Mouse (Mus musculus): Measurements from ENCODE around the gene Tmem206. TPM values are rescaled to one million over a fixed set of nuclear protein-coding genes. Genes with fewer than 3 reads are reported as not detected.

Gene Tmem206
- polyA plus RNA-seq, 1 experiment from 2014 or later = 21.0 TPM

DNA sequence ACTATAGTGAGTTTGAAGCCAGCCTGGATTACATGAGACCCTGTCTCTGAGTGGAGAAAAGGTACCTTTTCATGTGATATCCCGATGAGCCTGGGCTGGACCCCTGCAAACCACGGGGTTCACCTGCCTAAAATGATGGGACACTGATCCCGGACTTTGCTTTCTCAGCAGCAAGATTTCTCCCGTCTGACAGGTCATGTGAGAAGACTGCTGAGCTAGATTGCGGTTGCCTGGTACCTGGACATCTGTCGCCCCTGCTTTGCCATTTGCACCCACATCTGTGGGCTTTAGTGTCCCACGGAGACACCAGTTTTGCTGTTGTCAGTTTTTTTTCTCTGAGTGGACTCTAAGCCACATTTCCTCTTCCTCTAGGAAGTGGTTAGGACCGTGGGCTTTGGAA is 1.5 kb downstream of the Tmem206 start:
- H3K4me3 ChIP-seq (ENCODE audit: low read depth, low read length) = 0 out of 2 replicates have a peak overlapping the region, but pooled peaks have one; percentile 87
- H3K9me3 ChIP-seq (ENCODE audit: control insufficient read depth, low read length) = no peaks in the 10 kb centered on the region
- H3K9ac ChIP-seq (ENCODE audit: low read length) = no peak overlapping the region
- peaks cover 8% of the 10 kb centered on the region for H3K4me1 ChIP-seq (replicated peaks; ENCODE audit: control insufficient read depth, insufficient read depth, low read length)
- ATAC-seq (replicated peaks; ENCODE audit: low FRiP score, low TSS enrichment, low read depth) (no peak), DNase-seq (ENCODE audit: low spot score) (no peak)
- WGBS = 81% methylated on average over 8 of the region's 8 CpGs
- H3K4me2 ChIP-seq (ENCODE audit: low read length) = peak overlapping the region; percentile 90
- H3K27ac ChIP-seq (ENCODE audit: low read depth) = no peak overlapping the region
- H3K36me3 ChIP-seq (ENCODE audit: control insufficient read depth, insufficient read depth, low read length) = 0 out of 2 replicates have a peak, but pooled peaks cover 19% of the 10 kb centered on the region
- no peaks in the 10 kb centered on the region for H3K27me3 ChIP-seq (replicated peaks; ENCODE audit: control insufficient read depth, insufficient read depth, low read length)

DNA sequence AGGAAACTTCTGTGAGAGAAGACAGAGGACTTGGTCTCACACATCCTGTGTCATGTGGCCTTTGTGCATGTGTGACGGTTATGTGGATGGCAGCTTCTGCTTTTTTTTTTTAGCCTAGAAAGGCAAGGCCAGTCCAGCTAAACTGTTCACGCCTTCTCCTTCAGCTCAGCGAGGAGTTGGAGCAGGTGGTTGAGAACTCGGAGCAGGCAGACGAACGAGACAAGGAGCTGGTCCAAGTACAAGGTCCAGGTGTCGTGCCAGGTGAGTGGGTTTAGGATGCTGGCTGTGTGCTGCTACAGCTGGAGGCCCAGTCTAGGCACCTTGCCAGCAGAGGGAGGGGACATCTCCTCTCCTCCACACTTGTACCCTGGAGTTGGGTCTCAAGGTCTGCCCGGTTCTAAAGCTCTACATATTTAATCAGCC is 2.3 kb downstream of the Tmem206 start:
- 78% methylated on average over 8 of the region's 8 CpGs for WGBS
- no peak overlapping the region for H3K27ac ChIP-seq (ENCODE audit: low read depth)

DNA sequence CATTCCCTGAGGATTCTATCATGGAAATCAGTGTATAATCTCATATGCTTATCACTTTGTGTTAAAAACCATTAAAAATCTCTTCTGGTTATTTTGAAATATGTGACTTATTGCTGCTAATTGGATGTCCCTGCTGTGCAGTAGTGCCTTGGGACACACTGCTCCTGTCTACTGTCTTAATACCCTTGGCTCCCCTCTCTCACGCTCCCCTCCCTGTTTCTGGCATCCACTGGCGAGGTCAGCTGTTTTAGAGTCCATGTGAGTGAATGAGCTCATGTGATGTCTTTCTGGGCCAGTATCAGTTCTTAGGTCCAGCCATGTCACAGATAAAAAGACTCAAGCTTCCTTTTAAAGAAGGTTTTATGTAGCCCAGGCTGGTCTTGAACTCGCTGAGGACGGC is 4.6 kb downstream of the Tmem206 start:
- Histone ChIP-seq H3K27ac (ENCODE audit: low read depth) (no peak overlapping the region), H3K4me2 (ENCODE audit: low read length) (no peak overlapping the region), H3K9ac (ENCODE audit: low read length) (no peak overlapping the region), H3K9me3 (ENCODE audit: control insufficient read depth, low read length) (no peaks in the 10 kb centered on the region), H3K4me3 (ENCODE audit: low read depth, low read length) (no peak overlapping the region), H3K27me3 (replicated peaks; ENCODE audit: control insufficient read depth, insufficient read depth, low read length) (no peaks in the 10 kb centered on the region), H3K4me1 (replicated peaks; ENCODE audit: control insufficient read depth, insufficient read depth, low read length) (peaks cover 8% of the 10 kb centered on the region), H3K36me3 (ENCODE audit: control insufficient read depth, insufficient read depth, low read length) (peaks cover 28% of the 10 kb centered on the region; the same call in 1 of the 2 replicates)
- DNase-seq (ENCODE audit: low spot score) (no peak), ATAC-seq (replicated peaks; ENCODE audit: low FRiP score, low TSS enrichment, low read depth) (no peak)
- WGBS = 91% methylated on average over 4 of the region's 4 CpGs

More for the DNA sequence above, 2.3 kb downstream of the Tmem206 start:
- Histone ChIP-seq H3K27me3 (replicated peaks; ENCODE audit: control insufficient read depth, insufficient read depth, low read length) (no peaks in the 10 kb centered on the region), H3K4me2 (ENCODE audit: low read length) (no peak overlapping the region), H3K4me1 (replicated peaks; ENCODE audit: control insufficient read depth, insufficient read depth, low read length) (peaks cover 8% of the 10 kb centered on the region), H3K9me3 (ENCODE audit: control insufficient read depth, low read length) (no peaks in the 10 kb centered on the region), H3K36me3 (ENCODE audit: control insufficient read depth, insufficient read depth, low read length) (0 out of 2 replicates have a peak, but pooled peaks cover 21% of the 10 kb centered on the region), H3K9ac (ENCODE audit: low read length) (no peak overlapping the region), H3K4me3 (ENCODE audit: low read depth, low read length) (no peak overlapping the region)
- ATAC-seq (replicated peaks; ENCODE audit: low FRiP score, low TSS enrichment, low read depth) (no peak), DNase-seq (ENCODE audit: low spot score) (no peak)

DNA sequence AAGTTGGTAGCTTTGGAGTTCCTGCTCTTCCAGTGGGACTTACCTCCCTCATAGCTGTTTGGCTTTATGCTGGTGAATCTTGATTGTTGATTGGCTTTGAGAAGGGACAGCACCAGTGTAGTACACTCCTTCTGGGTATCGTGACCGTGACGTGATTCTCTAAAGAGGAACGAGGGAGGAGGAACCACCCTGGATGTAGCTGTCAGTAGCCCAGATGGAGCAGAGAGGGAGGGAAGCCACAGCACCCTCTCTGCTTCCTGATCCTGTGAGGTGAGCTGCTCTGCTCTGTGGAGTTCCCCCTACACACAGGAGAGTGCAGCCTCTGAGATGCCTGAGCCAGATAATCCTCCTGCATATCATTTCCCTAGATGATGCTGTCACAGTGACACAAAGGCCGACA is 8.8 kb downstream of the Tmem206 start:
- H3K9ac ChIP-seq (ENCODE audit: low read length) = no peak overlapping the region
- DNase-seq (ENCODE audit: low spot score) (no peak), ATAC-seq (replicated peaks; ENCODE audit: low FRiP score, low TSS enrichment, low read depth) (no peak)
- 75% methylated on average over 5 of the region's 5 CpGs for WGBS
- H3K36me3 ChIP-seq (ENCODE audit: control insufficient read depth, insufficient read depth, low read length) = peaks cover 34% of the 10 kb centered on the region
- H3K4me3 ChIP-seq (ENCODE audit: low read depth, low read length) = no peak overlapping the region
- no peak overlapping the region for H3K27ac ChIP-seq (ENCODE audit: low read depth)
- H3K27me3 ChIP-seq (replicated peaks; ENCODE audit: control insufficient read depth, insufficient read depth, low read length) = no peaks in the 10 kb centered on the region
- H3K4me2 ChIP-seq (ENCODE audit: low read length) = no peak overlapping the region
- H3K4me1 ChIP-seq (replicated peaks; ENCODE audit: control insufficient read depth, insufficient read depth, low read length) = no peaks in the 10 kb centered on the region
- no peaks in the 10 kb centered on the region for H3K9me3 ChIP-seq (ENCODE audit: control insufficient read depth, low read length)

DNA sequence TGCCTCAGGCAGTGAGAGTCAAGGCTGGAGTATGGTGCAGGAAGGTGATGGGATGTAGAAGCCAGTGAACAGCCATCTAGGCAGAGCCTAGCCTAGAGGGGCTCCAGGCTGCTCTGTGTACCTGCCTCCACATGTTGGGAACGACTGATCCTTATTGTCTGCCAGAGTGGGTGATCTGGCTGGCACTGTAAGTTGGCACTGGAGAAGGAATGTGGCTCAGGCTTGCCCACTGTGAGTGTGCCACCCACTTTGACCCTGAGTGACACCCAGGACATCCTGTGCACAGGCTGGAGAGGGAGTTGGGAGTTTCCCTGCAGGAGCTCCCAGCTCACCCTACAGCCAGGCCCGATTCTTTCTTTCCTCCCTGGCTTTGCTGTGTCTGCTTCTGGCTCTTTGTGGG is 14.2 kb downstream of the Tmem206 start:
- H3K4me1 ChIP-seq (replicated peaks; ENCODE audit: control insufficient read depth, insufficient read depth, low read length) = no peaks in the 10 kb centered on the region
- DNase-seq (ENCODE audit: low spot score) (no peak), ATAC-seq (replicated peaks; ENCODE audit: low FRiP score, low TSS enrichment, low read depth) (no peak)
- H3K4me3 ChIP-seq (ENCODE audit: low read depth, low read length) = no peak overlapping the region
- H3K27me3 ChIP-seq (replicated peaks; ENCODE audit: control insufficient read depth, insufficient read depth, low read length) = no peaks in the 10 kb centered on the region
- WGBS = 91% methylated on average over 2 of the region's 2 CpGs
- no peaks in the 10 kb centered on the region for H3K9me3 ChIP-seq (ENCODE audit: control insufficient read depth, low read length)
- H3K4me2 ChIP-seq (ENCODE audit: low read length) = no peak overlapping the region
- H3K36me3 ChIP-seq (ENCODE audit: control insufficient read depth, insufficient read depth, low read length) = peaks cover 48% of the 10 kb centered on the region
- H3K9ac ChIP-seq (ENCODE audit: low read length) = no peak overlapping the region
- no peak overlapping the region for H3K27ac ChIP-seq (ENCODE audit: low read depth)

DNA sequence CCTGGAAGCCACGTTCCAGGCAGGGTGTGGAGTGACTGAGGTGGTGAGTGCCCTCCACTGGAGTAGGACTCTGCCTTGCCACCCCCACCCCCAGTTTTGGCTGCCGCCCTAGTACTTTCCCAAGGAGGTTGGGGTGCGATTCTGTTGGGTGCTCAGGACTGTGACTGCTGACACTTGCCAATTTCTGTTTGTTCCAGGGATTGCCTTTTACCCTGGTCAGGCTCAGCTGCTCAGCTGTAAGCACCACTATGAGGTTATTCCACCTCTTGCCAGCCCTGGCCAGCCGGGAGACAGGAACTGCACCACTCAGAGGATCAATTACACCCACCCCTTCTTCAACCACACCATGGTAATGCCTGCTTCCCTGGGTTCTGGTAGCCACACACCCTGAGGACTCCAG is 14.8 kb downstream of the Tmem206 start:
- no peak overlapping the region for H3K4me3 ChIP-seq (ENCODE audit: low read depth, low read length)
- H3K4me2 ChIP-seq (ENCODE audit: low read length) = no peak overlapping the region
- no peaks in the 10 kb centered on the region for H3K4me1 ChIP-seq (replicated peaks; ENCODE audit: control insufficient read depth, insufficient read depth, low read length)
- H3K27ac ChIP-seq (ENCODE audit: low read depth) = no peak overlapping the region
- H3K9ac ChIP-seq (ENCODE audit: low read length) = no peak overlapping the region
- no peaks in the 10 kb centered on the region for H3K27me3 ChIP-seq (replicated peaks; ENCODE audit: control insufficient read depth, insufficient read depth, low read length)
- no peaks in the 10 kb centered on the region for H3K9me3 ChIP-seq (ENCODE audit: control insufficient read depth, low read length)
- 88% methylated on average over 4 of the region's 4 CpGs for WGBS
- no peak for DNase-seq (ENCODE audit: low spot score)
- no peak for ATAC-seq (replicated peaks; ENCODE audit: low FRiP score, low TSS enrichment, low read depth)
- peaks cover 54% of the 10 kb centered on the region for H3K36me3 ChIP-seq (ENCODE audit: control insufficient read depth, insufficient read depth, low read length)

DNA sequence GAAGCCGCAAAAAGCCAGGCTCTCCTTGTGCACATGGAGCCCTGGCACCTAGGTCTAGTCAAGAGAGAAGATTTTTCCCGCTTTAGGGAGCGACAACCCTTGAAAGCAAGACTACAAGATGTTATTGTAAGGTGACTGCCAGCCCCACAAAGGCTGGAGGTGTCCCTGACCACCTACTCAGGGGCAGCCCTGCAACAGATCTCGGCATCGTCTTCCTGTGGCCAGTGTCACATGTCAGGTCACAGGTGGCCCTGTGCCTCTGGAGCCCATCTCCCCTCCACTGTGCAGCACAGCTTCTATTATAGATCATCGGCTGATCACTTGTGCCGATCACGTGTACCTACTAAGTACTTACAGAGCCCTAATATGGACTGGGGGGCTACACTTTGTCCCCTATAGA is 21.9 kb downstream of the Tmem206 start:
- Histone ChIP-seq H3K4me1 (replicated peaks; ENCODE audit: control insufficient read depth, insufficient read depth, low read length) (0 out of 2 replicates have a peak, but pooled peaks cover 9% of the 10 kb centered on the region), H3K36me3 (ENCODE audit: control insufficient read depth, insufficient read depth, low read length) (peaks cover 58% of the 10 kb centered on the region), H3K4me2 (ENCODE audit: low read length) (no peak overlapping the region), H3K9me3 (ENCODE audit: control insufficient read depth, low read length) (no peaks in the 10 kb centered on the region), H3K9ac (ENCODE audit: low read length) (no peak overlapping the region), H3K27ac (ENCODE audit: low read depth) (no peak overlapping the region), H3K4me3 (ENCODE audit: low read depth, low read length) (no peak overlapping the region), H3K27me3 (replicated peaks; ENCODE audit: control insufficient read depth, insufficient read depth, low read length) (no peaks in the 10 kb centered on the region)
- ATAC-seq (replicated peaks; ENCODE audit: low FRiP score, low TSS enrichment, low read depth) (no peak), DNase-seq (ENCODE audit: low spot score) (no peak)
- WGBS = 92% methylated on average over 8 of the region's 8 CpGs

DNA sequence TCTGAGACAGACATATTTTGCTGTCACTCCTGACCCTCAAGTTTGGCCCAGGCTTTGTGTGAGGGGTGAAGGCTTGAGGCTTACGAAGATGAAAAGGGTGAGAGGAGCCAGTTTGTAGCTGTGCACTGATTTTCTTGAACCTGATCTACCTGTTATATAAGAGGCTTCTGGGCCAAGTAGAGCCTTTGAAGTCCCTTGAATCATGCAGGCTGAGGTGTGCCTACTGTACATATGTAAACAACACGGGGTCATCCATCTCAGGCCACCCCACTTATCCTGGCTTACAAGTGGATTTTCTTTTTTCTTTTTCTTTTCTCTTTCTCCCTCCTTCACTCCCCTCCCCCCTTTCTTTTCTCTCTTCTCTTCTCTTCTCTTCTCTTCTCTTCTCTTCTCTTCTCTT is 22.9 kb downstream of the Tmem206 start:
- WGBS = 84% methylated on average over 2 of the region's 2 CpGs
- Histone ChIP-seq H3K27ac (ENCODE audit: low read depth) (no peak overlapping the region), H3K4me1 (replicated peaks; ENCODE audit: control insufficient read depth, insufficient read depth, low read length) (0 out of 2 replicates have a peak, but pooled peaks cover 9% of the 10 kb centered on the region), H3K4me3 (ENCODE audit: low read depth, low read length) (no peak overlapping the region), H3K27me3 (replicated peaks; ENCODE audit: control insufficient read depth, insufficient read depth, low read length) (no peaks in the 10 kb centered on the region), H3K4me2 (ENCODE audit: low read length) (no peak overlapping the region), H3K36me3 (ENCODE audit: control insufficient read depth, insufficient read depth, low read length) (peaks cover 56% of the 10 kb centered on the region), H3K9ac (ENCODE audit: low read length) (no peak overlapping the region), H3K9me3 (ENCODE audit: control insufficient read depth, low read length) (no peaks in the 10 kb centered on the region)
- ATAC-seq (replicated peaks; ENCODE audit: low FRiP score, low TSS enrichment, low read depth) (no peak), DNase-seq (ENCODE audit: low spot score) (no peak)

DNA sequence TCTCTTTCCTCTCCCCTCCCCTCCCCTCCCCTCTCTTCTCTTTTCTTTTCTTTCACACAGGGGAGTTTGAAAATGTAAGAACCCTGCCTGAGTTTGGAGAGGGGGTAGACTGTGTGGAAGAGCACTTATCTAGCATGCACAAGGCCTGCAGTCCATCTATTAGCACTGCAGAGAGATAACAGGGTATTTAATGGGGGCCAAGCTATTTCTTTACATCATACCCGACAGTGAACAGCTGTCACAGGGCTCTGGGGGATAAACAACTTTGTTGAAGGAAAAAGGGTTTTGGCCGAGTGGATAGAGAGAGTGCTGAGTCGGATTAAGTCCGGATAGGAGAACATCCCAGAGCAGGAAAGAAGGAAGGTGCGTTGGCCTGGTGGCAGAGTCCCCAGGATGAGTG is 23.3 kb downstream of the Tmem206 start:
- Histone ChIP-seq H3K4me2 (ENCODE audit: low read length) (no peak overlapping the region), H3K27ac (ENCODE audit: low read depth) (no peak overlapping the region), H3K4me3 (ENCODE audit: low read depth, low read length) (no peak overlapping the region), H3K36me3 (ENCODE audit: control insufficient read depth, insufficient read depth, low read length) (peaks cover 56% of the 10 kb centered on the region), H3K4me1 (replicated peaks; ENCODE audit: control insufficient read depth, insufficient read depth, low read length) (0 out of 2 replicates have a peak, but pooled peaks cover 9% of the 10 kb centered on the region), H3K27me3 (replicated peaks; ENCODE audit: control insufficient read depth, insufficient read depth, low read length) (no peaks in the 10 kb centered on the region), H3K9ac (ENCODE audit: low read length) (no peak overlapping the region), H3K9me3 (ENCODE audit: control insufficient read depth, low read length) (no peaks in the 10 kb centered on the region)
- WGBS = 34% methylated on average over 5 of the region's 5 CpGs
- DNase-seq (ENCODE audit: low spot score) = no peak
- no peak for ATAC-seq (replicated peaks; ENCODE audit: low FRiP score, low TSS enrichment, low read depth)
